Mouse (Mus musculus): ENCODE measurements around the gene Mkln1.

The Mkln1 gene

GRCm38 (mm10) chr6:31519001-31519471 is 120.5 kb downstream of the Mkln1 start:
- peak; percentile 53 to 63 for DNase-seq

GRCm38 (mm10) chr6:31520486-31521215 is 122.1 kb downstream of the Mkln1 start:
- DNase-seq: no peak

DNA sequence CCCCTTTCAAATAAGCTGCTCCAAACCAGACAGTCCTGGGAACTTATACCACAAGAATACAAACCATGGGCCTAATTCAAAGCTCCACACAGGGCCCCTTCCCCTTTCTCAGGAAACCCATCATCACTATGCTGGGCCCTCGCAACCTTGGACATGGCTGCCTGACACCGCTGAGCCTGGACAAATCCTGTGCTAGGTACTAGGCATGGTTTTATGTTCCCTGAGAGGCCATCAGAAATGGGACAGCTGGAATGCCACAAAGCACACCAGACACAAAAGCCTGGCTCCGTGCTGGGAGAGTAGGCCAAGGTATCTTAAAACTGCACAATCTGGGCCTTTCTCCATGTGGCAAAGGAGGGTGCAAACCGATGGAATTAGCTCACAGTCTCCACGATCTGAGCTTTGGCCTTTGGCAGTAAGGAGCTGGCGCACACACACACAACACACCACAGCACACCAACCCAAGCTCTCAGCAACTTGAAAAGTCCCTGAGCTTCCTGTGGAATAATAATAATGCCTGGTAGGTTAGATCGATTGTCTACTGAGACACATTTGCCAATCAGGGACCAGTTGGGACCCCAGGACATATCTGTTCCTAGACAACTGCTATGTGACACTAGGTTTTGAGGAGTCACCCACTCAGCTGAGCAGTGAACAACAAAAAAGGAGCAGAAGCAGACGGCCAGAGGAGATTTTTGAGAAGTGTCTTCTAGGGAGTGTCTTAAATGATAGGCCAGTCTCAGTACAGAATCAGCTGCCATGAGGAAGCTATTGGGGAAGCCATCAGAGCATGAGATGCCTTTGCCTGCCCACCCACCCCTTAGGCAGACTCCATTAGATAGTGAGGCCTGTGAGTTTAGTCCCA is 123.2 kb downstream of the Mkln1 start:
- DNase-seq: no peak

DNA sequence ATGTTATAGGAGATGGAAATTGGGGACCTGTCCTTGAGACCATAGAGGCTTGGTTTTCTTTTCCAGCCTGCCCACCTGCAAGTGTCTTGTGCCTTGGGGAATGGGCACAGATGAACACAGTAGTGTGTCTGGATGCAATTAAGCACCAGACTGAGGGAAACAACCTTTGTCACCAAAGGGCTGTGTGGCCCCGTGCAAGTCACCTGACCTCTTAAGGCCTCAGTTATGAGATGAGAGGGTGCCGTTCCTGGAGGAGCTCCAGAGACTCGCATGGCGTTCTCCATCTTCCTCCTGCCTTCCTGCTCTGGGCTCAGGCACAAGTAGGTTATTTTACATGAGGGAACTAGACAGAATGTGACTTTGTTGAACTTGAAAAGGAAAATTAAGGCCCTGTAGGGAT is 123.9 kb downstream of the Mkln1 start:
- DNase-seq: no peak

GRCm38 (mm10) chr6:31523039-31523438 is 124.5 kb downstream of the Mkln1 start:
- no peak for DNase-seq

DNA sequence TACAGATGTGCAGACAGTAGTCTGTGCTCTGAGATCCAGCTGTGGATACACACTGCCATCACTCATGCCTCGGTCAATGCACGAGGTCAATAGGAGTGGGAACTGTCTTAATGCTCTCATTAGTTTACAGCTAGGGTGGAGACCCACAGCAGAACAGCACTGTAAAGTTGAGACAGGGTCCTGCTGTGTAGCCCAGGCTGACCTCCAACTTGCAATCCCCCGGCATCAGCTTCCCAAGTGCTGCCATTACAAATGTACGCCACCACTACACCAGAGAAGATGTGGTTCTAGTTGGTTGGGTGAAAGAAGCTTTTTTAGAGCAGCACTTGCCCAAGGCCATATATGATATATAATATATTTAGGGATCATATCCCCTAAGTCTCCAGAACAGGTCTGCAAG is 125.1 kb downstream of the Mkln1 start:
- no peak for DNase-seq

DNA sequence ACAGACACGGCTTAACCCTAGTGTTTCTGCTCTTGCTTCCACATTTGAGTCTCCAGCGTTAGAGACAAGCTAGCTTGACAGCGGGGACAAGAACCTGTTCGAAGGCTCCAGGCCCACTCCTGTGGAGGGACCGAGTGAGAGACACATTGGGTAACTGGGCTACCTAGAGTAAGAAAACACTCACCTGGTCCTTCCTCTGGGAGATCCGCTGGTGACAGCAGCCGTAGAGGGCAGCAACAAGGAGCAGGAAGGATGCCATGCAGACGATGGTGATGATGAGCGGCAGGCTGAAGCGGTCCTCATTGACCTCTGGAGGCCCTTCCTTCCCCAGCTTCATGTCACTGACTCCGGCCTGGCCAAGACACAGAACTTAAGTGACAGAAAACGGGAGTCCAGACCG is 125.6 kb downstream of the Mkln1 start:
- no peak for DNase-seq

GRCm38 (mm10) chr6:31524647-31525046 is 126.1 kb downstream of the Mkln1 start:
- DNase-seq: no peak

GRCm38 (mm10) chr6:31525231-31525900 is 126.8 kb downstream of the Mkln1 start:
- peak; percentile 80 for DNase-seq

GRCm38 (mm10) chr6:31526929-31527328 is 128.4 kb downstream of the Mkln1 start:
- DNase-seq: no peak

- peak; percentile 68 to 76 for DNase-seq
These were observed 129.4 kb downstream of the Mkln1 start for GRCm38 (mm10) chr6:31527897-31528296.

DNA sequence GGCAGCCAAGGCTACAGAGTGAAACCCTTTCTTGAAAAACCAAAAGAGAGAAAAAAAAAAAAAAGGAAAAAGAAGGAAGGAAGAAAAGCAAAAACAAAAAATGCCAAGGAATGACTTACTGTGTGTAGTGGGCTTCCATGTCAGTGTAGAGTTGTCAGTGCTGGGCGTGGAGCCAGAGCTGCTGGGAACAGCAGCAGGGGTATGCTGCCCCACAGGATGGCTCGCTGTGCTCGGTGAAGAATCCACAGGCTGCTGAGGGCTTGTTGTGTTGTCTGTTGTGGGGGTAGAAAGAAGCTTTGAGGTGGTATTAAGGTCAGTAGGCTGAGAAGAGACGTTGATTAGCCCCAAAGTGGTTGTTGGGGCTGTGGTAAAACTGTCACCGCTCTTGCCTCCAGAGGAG is 129.8 kb downstream of the Mkln1 start:
- peak in 1 of 2 experiments; percentile 31 for DNase-seq

DNA sequence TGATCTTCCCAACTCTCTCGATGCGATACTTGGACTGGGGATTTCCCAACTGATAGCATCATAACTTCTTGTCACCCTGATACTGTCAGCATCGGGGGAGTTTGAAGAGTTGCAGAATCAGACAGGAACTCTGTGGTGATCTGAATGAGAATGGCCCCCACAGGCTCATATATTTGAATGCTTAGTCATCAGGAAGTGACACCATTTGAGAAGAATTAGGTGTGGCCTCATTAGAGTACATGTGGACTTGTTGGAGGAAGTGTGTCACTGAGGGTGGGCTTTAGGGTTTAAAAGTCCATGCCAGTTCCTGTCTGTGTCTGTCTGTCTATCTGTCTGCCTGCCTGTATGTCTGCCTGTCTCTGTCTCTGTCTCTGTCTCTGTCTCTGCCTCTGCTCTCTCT is 133.3 kb downstream of the Mkln1 start:
- DNase-seq: no peak

- DNase-seq: no peak
These were observed 136.2 kb downstream of the Mkln1 start for GRCm38 (mm10) chr6:31534705-31535104.

DNA sequence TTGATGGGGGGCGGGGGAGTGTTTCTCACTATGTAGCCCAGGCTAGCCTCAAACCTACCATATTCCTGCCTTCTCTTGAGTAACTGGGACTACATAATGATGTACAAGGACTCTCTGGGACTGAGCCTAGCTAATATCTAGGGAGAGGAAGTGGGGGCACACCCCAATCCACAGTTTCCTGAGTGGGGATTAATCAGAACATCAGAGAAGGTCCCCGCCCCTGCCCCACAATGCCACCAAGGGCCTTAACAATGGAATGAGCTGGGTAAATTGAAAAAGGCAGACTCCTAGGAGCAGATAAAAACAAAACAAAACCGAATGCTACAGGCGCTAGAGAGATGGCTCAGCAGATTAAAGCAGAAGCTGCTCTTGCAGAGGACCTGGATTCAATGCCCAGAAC is 138.7 kb downstream of the Mkln1 start:
- DNase-seq: no peak

DNA sequence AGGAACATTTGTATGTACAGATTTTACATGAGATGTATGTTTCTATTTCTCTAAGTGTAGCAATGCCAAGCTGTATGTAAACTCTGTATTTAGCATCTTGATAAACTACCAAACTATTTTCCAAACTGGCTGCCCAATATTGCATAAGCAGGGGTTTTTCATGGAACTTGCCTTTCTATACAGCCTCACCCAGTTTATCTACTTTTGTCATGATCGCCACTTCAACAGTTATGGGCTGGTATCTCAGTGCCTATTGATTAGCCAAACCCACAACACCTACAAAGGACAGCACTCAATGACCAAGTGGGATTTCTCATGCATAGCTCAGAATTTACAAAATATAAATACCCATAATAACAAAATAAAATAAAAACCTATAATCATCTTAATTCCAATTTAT is 139.6 kb downstream of the Mkln1 start:
- DNase-seq: no peak

GRCm38 (mm10) chr6:31540018-31540417 is 141.5 kb downstream of the Mkln1 start:
- DNase-seq: no peak

- DNase-seq: peak; percentile 23 to 54
These were observed 145.8 kb downstream of the Mkln1 start for GRCm38 (mm10) chr6:31544318-31544717.

- peak; percentile 67 to 81 for DNase-seq
These were observed 151.0 kb downstream of the Mkln1 start for GRCm38 (mm10) chr6:31549361-31550051.

- DNase-seq: peak in 1 of 2 experiments; percentile 35
These were observed 152.5 kb downstream of the Mkln1 start for GRCm38 (mm10) chr6:31550876-31551532.

GRCm38 (mm10) chr6:31556460-31557100 is 158.0 kb downstream of the Mkln1 start:
- DNase-seq: no peak
